Mouse (Mus musculus) heart, postnatal 4 days (tissue): ENCODE data around the gene Esp22. TPM values are rescaled to one million over a fixed set of nuclear protein-coding genes. Genes with fewer than 3 reads are reported as not detected.
"Not testable (repeated sequence)": the region's sequence is repeated elsewhere in the genome, so short reads cannot be mapped to it uniquely, and the experiment has no call there.

Source experiments
- DNase-seq: peaks from one replicate; pipeline ENCODE4 v3.0.0; 2021
- total RNA-seq, 2 experiments: library from RNA; stranded (reverse); gene quantifications; 2 replicates each; pipeline ENCODE4 v1.2.3; 2021

The Esp22 gene
- total RNA-seq: not detected

GRCm38 (mm10) chr17:39095034-39095433 is at the start of gene Esp22:
Gene Esp22 (plus strand): TSS chr17:39095334.
- no peak for DNase-seq

- DNase-seq: no peak
Observed at GRCm38 (mm10) chr17:39063641-39064040, 31.5 kb upstream of the Esp22 start.

- DNase-seq: no peak
Observed at GRCm38 (mm10) chr17:39076937-39077336, 18.2 kb upstream of the Esp22 start, which contains the start of gene Esp23. Gene Esp23 (minus strand): TSS chr17:39077037.

- not testable (repeated sequence) for DNase-seq
Observed at GRCm38 (mm10) chr17:39107126-39107525, 12.0 kb downstream of the Esp22 start.

- DNase-seq: not testable (repeated sequence)
Observed at GRCm38 (mm10) chr17:39129156-39129555, 34.0 kb downstream of the Esp22 start.

Other genes with a start within 250 kb of the Esp22 start
- gene Esp24, start 58.6 kb upstream of the Esp22 start, total RNA-seq: not detected
- not detected for gene Gm21903, start 52.0 kb upstream of the Esp22 start, total RNA-seq
- gene Esp23, start 18.3 kb upstream of the Esp22 start, total RNA-seq: not detected